Mouse (Mus musculus): Measurements from ENCODE around the gene Mogs. TPM values are rescaled to one million over a fixed set of nuclear protein-coding genes. Genes with fewer than 3 reads are reported as not detected.

Mogs gene
- polyA plus RNA-seq (2017; shearing (Covaris generic)) = 129 TPM

GRCm38 (mm10) chr6:83115011-83115671 is at the start of gene Mogs:
TSS of gene Mogs (plus strand) at chr6:83115496.

GRCm38 (mm10) chr6:83070247-83070310 is 45.2 kb upstream of the Mogs start, which contains the start of gene Tlx2:
TSS of gene Tlx2 (minus strand) at chr6:83070293.

DNA sequence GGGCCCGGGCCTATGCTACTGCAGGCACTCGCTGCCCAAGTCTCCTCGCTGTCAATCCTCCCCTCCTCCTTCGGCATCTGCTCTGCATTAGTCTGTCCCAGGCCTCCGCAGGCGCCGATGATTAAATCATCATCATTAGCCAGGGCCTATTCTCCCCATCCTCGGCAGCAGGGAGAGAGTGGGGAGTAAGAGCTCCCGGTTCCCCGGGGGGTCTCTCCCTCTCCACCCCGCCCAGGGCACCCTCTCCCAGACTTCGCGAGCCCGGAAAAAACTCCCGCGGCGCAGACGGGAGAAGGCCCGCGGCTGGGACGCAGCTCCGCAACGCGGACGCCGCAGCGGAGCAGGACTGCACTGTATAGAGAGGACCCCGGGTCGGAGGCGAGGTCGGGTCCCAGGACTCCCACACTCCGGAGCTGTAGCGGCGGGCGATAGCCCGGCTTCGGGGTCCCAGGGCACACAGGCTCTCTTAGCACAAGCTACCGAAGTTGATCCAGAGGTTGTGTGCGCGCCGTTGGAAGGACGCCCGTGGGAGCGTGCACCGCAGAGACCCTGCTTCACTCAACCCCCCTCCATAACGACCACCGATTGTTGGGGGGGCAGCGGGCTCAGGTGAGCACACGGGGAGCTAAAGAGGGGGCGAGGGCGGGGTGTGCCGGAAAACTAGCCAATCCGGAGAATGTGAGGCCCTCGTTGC is 37.5 kb upstream of the Mogs start, which contains the start of gene Pcgf1:
TSS of gene Pcgf1 (plus strand) at position 240 of the 694 bp plus-strand sequence.

GRCm38 (mm10) chr6:83086121-83087035 is 28.9 kb upstream of the Mogs start, which contains the start of gene Lbx2:
TSS of gene Lbx2 (plus strand) at chr6:83086367.

DNA sequence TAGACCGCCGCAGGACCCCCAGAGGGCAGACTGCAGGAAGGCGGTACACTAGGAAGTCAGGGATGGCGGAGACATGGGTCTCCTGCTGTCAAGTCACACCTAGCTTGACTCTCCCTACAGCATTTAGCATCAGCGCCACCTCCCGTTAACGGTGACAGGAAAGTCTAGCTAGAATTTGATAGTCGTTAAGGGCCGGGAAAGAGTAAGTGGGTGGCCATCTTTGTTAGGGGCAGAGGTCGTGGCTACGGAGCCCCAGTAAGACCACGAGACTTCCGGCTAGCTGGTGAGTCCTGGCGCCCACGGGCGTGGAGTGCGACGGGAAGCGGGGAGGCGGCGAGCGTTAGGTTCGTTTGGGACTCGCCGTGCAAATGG is 14.0 kb upstream of the Mogs start, which contains the start of the genes Ccdc142 and Gm42688:
TSS of gene Ccdc142 (plus strand) at position 286 of the 372 bp plus-strand sequence.
TSS of gene Gm42688 (plus strand) at position 302 of the 372 bp plus-strand sequence.

DNA sequence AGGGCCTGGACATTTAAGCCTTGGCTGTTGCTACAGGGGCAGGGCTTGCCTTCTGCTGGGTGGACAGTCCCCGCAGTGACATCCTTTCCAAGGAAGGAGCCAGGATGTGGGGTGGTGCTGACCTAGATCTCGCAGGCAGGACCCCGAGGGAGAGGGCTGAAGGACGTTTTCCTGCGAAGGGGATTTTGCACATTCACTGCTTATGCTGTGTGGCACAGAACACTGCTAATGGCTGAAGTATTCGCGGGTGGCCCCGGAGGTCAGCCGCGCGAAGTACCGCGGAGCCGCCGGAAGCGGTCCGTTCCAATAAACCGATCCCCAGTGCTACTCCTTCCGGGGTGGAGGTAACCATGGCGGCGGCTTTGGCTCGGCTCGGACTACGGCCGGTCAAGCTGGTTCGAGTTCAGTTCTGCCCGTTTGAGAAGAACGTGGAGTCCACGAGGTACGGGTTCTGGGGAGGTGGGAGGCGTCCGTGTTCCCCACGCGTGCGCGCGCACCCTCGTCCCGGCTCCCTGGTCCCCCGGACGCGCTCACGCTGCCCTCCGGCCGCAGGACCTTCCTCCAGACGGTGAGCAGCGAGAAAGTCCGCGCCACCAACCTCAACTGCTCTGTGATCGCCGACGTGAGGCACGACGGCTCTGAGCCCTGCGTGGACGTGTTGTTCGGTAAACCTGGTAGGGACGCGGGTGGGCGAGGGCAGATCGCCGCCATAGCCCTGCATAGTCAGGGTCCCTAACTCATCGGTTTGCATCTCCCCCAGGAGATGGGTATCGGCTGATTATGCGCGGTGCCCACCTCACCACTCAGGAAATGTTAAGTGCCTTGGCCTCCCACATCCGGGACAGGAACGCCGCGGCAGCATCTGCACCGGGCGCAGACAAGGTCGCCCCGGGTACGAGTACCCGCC is 6.3 kb upstream of the Mogs start, which contains the start of gene Mrpl53:
TSS of gene Mrpl53 (plus strand) at position 279 of the 907 bp plus-strand sequence.

GRCm38 (mm10) chr6:83120930-83121862 is 5.9 kb downstream of the Mogs start, which contains the start of gene Wbp1:
TSS of gene Wbp1 (minus strand) at chr6:83121559.

GRCm38 (mm10) chr6:83125331-83125730 is 10.0 kb downstream of the Mogs start, which contains the start of gene Ino80b:
TSS of gene Ino80b (minus strand) at chr6:83125431.

DNA sequence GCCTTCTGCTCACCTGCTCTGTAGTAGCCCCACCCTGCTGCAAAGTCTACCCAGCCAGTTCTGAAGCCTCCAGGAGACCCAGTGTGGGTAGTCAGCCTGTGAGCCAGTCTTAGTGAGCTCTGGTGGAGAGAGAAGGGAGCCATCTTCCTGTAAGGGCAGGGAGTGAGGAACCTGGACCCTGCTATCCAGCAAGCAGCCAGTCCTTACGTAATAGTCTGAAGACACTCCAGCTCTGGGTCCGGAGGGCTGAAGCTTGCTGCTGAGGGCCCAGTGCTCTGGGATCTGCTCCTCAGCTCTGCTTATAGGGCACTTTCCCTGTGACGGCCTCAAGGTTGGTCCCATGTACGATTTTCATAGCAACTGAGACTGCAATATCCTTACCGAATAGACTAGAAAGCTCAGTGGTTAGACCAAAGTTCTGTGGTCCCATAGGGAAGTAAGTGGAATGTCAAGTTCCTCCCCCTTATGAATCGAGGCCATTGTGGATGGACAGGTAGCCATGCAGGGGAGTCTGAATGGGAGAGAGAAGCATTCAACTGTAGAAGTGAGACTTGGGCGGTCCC is 19.7 kb downstream of the Mogs start, which contains the start of gene Rtkn:
TSS of gene Rtkn (plus strand) at position 513 of the 563 bp plus-strand sequence.

GRCm38 (mm10) chr6:83156259-83156684 is 41.0 kb downstream of the Mogs start, which contains the start of the genes Wdr54 and 1700003E16Rik:
TSS of gene Wdr54 (minus strand) at chr6:83156397.
TSS of gene 1700003E16Rik (plus strand) at chr6:83156404.

DNA sequence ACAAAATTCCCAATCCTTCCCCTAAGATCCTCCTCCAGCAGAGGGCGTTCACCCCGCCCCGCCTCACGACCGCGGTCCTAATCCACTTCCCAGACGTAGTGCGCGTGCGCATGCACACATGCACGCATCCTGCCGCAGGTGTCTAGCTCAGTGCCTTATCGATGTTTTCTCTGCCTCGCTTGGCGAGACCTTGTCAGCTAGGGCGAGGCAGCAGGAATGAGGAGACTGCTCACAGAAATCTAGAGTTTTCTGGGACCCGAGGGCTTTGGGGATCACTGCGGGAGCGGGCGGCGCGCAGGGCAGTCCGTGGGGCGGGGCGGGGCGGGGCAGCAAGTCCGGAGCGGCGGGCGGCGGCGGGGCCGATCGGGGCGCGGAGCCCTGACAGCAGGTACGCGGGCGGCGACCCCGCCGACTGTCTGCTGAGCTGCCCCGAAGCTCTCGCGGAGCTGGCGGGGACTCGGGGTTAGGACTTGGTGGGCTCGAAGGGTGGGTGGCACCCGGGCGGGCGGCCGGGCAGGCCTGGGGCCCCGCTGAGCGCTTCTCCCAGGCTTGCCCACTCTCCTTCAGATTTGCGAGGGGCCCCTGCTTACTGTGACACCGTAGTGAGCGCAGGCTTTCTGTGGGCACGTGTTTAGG is 50.4 kb downstream of the Mogs start, which contains the start of gene Dctn1:
TSS of gene Dctn1 (plus strand) at position 314 of the 636 bp plus-strand sequence.

Other genes starting within 250 kb of the Mogs start
- 5.8 TPM for gene Sema4f, start 175.7 kb upstream of the Mogs start, polyA plus RNA-seq (2017; shearing (Covaris generic))
- 0.60 TPM for gene M1ap, start 168.6 kb upstream of the Mogs start, polyA plus RNA-seq (2017; shearing (Covaris generic))
- gene Dok1, start 82.0 kb upstream of the Mogs start, polyA plus RNA-seq (2017; shearing (Covaris generic)) = 46.0 TPM
- gene Loxl3, start 81.3 kb upstream of the Mogs start, polyA plus RNA-seq (2017; shearing (Covaris generic)) = 0.32 TPM
- 474 TPM for gene Aup1, start 61.0 kb upstream of the Mogs start, polyA plus RNA-seq (2017; shearing (Covaris generic))
- gene Htra2, start 60.2 kb upstream of the Mogs start, polyA plus RNA-seq (2017; shearing (Covaris generic)) = 68.6 TPM
- gene Dqx1, start 57.7 kb upstream of the Mogs start, polyA plus RNA-seq (2017; shearing (Covaris generic)) = 2.6 TPM
- 0.12 TPM for gene Tlx2, start 45.2 kb upstream of the Mogs start, polyA plus RNA-seq (2017; shearing (Covaris generic))
- 39.7 TPM for gene Pcgf1, start 37.6 kb upstream of the Mogs start, polyA plus RNA-seq (2017; shearing (Covaris generic))
- gene Lbx2, start 29.1 kb upstream of the Mogs start, polyA plus RNA-seq (2017; shearing (Covaris generic)) = 0.22 TPM
- 9.6 TPM for gene Ccdc142, start 13.9 kb upstream of the Mogs start, polyA plus RNA-seq (2017; shearing (Covaris generic))
- gene Gm42688, start 13.9 kb upstream of the Mogs start, polyA plus RNA-seq (2017; shearing (Covaris generic)) = 14.8 TPM
- 56.1 TPM for gene Mrpl53, start 6.5 kb upstream of the Mogs start, polyA plus RNA-seq (2017; shearing (Covaris generic))
- gene Wbp1, start 6.1 kb downstream of the Mogs start, polyA plus RNA-seq (2017; shearing (Covaris generic)) = 66.9 TPM
- gene Ino80b, start 9.9 kb downstream of the Mogs start, polyA plus RNA-seq (2017; shearing (Covaris generic)) = 50.5 TPM
- gene Rtkn, start 20.0 kb downstream of the Mogs start, polyA plus RNA-seq (2017; shearing (Covaris generic)) = 0.84 TPM
- gene Wdr54, start 40.9 kb downstream of the Mogs start, polyA plus RNA-seq (2017; shearing (Covaris generic)) = 0.57 TPM
- gene 1700003E16Rik, start 40.9 kb downstream of the Mogs start, polyA plus RNA-seq (2017; shearing (Covaris generic)) = not detected
- gene Dctn1, start 50.4 kb downstream of the Mogs start, polyA plus RNA-seq (2017; shearing (Covaris generic)) = 83.8 TPM
- 0.39 TPM for gene Slc4a5, start 104.3 kb downstream of the Mogs start, polyA plus RNA-seq (2017; shearing (Covaris generic))
- gene Mthfd2, start 210.4 kb downstream of the Mogs start, polyA plus RNA-seq (2017; shearing (Covaris generic)) = 72.1 TPM
- gene Mob1a, start 210.5 kb downstream of the Mogs start, polyA plus RNA-seq (2017; shearing (Covaris generic)) = 160 TPM
- gene Bola3, start 233.7 kb downstream of the Mogs start, polyA plus RNA-seq (2017; shearing (Covaris generic)) = 102 TPM